Mouse (Mus musculus): ENCODE measurements around the gene Gars. TPM values are rescaled to one million over a fixed set of nuclear protein-coding genes. Genes with fewer than 3 reads are reported as not detected.
A peak's percentile ranks its signal among the peaks of the same experiment; 100 is the strongest.

Gene Gars
- polyA plus RNA-seq, 1 experiment = 96.8 TPM

DNA sequence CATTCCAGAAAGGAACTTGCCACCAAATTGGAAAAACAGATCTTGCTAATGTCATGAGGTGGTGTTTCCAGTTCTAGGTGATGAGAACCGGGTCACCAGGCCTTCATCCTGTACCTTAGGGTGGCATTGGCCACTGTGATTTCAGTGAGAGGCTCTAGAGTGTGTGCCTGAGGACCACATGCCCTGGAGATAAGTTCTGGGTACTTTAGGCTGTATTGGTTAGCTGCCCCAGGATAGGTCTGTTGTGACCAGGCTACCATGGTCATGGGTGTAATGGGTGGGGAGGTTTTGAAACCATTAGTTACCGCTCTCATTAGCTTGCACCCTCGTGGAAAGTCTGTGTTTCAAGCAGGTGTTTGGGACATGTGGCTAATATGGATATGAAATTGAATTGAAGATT, 43.6 kb downstream of the Gars start:
- peaks cover under 1% of the 10 kb centered on the region; the same call in 1 of the 2 replicates for H3K4me1 ChIP-seq (ENCODE audit: control insufficient read depth, insufficient read depth, low read length)
- TF ChIP-seq POLR2A (IDR thresholded peaks at IDR 0.05; ENCODE audit: extremely low read depth, insufficient read depth, low read length) = no peak
- no peak for TF ChIP-seq CTCF (IDR thresholded peaks at IDR 0.05; ENCODE audit: extremely low read depth, insufficient read depth, low read length)
- H3K27ac ChIP-seq (ENCODE audit: insufficient read depth, low read length) = no peak overlapping the region
- no peak overlapping the region for H3K4me3 ChIP-seq (ENCODE audit: insufficient read depth, low read length)

DNA sequence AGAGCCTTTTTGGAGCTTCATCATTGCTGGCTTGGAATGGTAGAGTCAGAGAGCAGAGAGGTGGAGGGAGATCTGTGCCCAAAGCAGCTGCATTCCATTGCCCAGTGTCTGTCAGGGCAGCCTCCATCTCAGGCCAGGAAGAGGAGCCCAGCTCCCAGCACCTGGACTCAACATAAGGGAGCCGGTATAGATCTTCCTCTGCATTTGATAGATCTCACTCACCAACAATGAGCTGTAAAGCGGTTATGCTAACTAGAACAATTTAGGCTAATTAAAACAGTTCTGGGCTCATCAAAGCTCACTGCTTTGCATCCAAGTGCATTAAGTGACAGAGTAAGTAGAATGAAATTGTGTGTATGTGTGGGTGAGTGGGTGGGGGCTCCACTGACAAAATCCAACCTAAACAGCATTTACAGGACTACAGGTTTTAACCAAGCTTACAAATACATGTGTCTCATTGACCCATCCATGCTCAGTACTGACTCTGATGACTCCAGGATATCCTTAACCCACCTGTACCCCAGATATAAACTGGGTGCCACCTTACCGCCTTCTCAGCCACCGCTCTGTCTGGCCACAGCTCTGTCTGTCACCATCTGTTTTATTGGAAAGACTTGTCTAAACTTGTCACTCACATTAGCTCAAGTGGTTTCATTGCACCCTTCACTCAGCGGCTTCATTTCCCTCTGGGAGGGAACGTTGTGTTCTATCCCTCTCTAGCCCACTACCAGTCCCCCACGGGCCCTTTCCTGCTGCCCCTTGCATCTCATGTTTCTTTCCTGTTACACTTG, 44.6 kb downstream of the Gars start:
- TF ChIP-seq CTCF (IDR thresholded peaks at IDR 0.05; ENCODE audit: extremely low read depth, insufficient read depth, low read length) = no peak
- TF ChIP-seq POLR2A (IDR thresholded peaks at IDR 0.05; ENCODE audit: extremely low read depth, insufficient read depth, low read length) = no peak
- Histone ChIP-seq H3K27ac (ENCODE audit: insufficient read depth, low read length) (no peak overlapping the region), H3K4me1 (ENCODE audit: control insufficient read depth, insufficient read depth, low read length) (no peaks in the 10 kb centered on the region; the same call in 1 of the 2 replicates), H3K4me3 (ENCODE audit: insufficient read depth, low read length) (no peak overlapping the region)

DNA sequence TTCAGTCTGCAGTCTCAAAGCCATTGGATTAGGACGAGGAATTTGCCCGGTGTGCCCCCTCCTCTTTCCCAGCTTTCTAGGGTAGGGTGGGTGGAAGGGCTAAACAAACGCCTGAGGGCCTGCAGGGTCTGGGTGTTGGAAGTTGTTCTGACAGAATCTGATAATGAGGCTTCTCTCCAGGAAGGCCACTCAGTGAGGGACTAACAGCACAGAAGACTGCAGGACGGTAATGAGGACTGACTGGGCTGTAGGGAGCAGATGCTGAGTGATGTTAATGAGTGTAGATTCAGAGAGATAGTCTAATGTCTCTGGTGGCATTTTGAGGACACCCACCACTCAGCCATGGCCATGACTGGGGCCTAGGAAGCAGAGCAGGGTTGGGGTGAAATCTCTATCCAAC, 49.5 kb downstream of the Gars start:
- no peaks in the 10 kb centered on the region; the same call in 1 of the 2 replicates for H3K4me1 ChIP-seq (ENCODE audit: control insufficient read depth, insufficient read depth, low read length)
- H3K27ac ChIP-seq (ENCODE audit: insufficient read depth, low read length) = no peak overlapping the region
- H3K4me3 ChIP-seq (ENCODE audit: insufficient read depth, low read length) = no peak overlapping the region
- no peak for TF ChIP-seq POLR2A (IDR thresholded peaks at IDR 0.05; ENCODE audit: extremely low read depth, insufficient read depth, low read length)

DNA sequence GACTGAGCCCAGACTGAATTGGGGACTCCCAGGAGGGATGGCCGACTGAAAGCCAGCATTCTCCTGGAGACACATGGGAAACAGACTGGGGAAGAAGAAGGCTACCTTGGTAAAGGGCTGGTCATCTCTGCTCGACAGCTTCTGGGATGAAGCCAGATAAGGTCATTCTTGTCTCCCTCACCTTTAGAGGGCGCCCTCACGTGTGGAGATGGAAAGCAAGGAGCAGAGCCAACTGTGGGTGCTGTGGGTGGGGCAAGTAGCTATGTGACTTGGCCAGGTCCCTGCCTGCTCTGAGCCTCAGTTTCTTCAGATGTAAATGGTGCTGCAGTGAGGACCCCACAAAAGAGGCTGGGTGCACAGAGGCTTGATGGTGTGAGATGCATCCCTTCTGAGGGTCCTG, 52.8 kb downstream of the Gars start:
- H3K4me3 ChIP-seq (ENCODE audit: insufficient read depth, low read length) = no peak overlapping the region
- no peak overlapping the region for H3K27ac ChIP-seq (ENCODE audit: insufficient read depth, low read length)
- TF ChIP-seq POLR2A (IDR thresholded peaks at IDR 0.05; ENCODE audit: extremely low read depth, insufficient read depth, low read length) (no peak), CTCF (IDR thresholded peaks at IDR 0.05; ENCODE audit: extremely low read depth, insufficient read depth, low read length) (0 out of 2 replicates have a peak, but pooled peaks have one; percentile 3)
- no peaks in the 10 kb centered on the region for H3K4me1 ChIP-seq (ENCODE audit: control insufficient read depth, insufficient read depth, low read length)

DNA sequence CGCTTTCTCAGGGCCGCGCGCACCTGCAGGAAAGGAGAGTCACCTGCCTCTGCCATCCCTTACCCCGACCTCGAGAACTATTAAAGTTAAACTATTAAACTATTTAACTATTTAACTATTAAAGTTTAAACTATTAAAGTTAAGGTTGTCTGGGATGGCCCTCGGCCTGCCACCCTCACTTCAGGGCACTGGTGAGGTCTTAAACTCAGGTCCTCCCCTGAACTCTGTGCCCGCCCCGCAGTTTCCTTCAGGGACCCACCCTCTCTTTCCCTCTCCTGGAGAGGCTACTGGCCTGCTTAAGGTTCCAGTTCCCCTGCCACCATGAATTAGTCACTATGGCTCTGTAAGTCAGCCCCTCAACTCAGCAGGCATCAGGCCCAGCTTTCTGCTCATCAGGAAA, 53.6 kb downstream of the Gars start:
- no peaks in the 10 kb centered on the region for H3K4me1 ChIP-seq (ENCODE audit: control insufficient read depth, insufficient read depth, low read length)
- H3K4me3 ChIP-seq (ENCODE audit: insufficient read depth, low read length) = no peak overlapping the region
- no peak for TF ChIP-seq CTCF (IDR thresholded peaks at IDR 0.05; ENCODE audit: extremely low read depth, insufficient read depth, low read length)
- TF ChIP-seq POLR2A (IDR thresholded peaks at IDR 0.05; ENCODE audit: extremely low read depth, insufficient read depth, low read length) = no peak

DNA sequence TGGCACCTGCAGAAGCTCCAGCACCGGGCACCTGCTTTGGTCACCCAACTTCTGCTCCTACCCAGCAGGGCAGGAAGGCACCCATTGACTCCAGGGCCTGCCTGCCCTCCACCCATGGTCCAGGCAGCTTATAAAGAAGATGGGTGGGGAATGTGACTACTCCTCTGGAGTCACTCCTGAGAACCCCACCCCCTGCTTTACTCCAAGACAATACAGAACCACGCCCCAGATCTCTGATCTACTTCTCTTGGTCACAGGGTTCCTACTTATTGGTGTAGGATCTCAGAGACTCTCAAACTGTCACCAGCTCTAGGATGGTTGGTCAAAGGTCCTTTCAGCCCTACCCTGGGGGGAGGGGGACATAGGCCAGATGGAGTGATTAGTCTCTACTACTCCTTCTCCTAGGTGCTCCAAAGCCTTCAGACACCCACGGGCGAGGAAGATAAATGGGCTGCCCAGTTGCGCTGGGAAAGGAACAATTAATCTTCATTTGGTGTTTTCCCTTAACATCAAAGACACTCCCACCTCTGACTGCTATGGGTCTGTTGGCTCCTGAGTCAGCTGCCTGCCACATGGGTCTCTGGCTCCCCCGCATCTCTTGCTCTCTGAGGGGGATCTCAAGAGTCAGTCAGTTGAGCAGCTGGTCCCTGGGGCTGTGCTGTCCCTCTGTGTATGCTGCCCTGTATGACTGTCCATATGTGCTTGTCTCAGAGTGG, 55.8 kb downstream of the Gars start:
- no peak overlapping the region for H3K4me3 ChIP-seq (ENCODE audit: insufficient read depth, low read length)
- no peak overlapping the region for H3K27ac ChIP-seq (ENCODE audit: insufficient read depth, low read length)
- peaks cover 2% of the 10 kb centered on the region for H3K4me1 ChIP-seq (ENCODE audit: control insufficient read depth, insufficient read depth, low read length)
- TF ChIP-seq CTCF (IDR thresholded peaks at IDR 0.05; ENCODE audit: extremely low read depth, insufficient read depth, low read length) (no peak), POLR2A (IDR thresholded peaks at IDR 0.05; ENCODE audit: extremely low read depth, insufficient read depth, low read length) (no peak)

More for the DNA sequence above, 53.6 kb downstream of the Gars start:
- no peak overlapping the region for H3K27ac ChIP-seq (ENCODE audit: insufficient read depth, low read length)

DNA sequence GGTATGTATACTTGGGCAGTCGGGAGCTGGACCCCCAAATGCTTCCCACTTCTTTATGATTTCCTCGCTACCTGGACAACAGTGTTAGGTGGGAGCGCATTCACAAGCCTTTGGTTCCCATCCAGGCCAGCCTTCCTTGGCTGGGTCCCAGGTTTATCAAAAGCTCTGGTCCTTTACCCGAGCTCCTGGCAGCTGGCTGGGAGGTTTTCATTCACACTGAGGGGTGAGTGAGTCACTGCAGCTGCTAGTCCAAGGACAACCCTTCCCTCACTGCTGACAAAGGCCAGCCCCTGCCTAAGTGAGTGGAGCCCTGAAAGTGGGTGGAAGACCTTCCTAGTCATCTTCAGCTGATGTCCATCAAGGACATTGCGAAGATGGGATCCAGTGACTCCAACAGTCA, 60.2 kb downstream of the Gars start:
- TF ChIP-seq CTCF (IDR thresholded peaks at IDR 0.05; ENCODE audit: extremely low read depth, insufficient read depth, low read length) (no peak), POLR2A (IDR thresholded peaks at IDR 0.05; ENCODE audit: extremely low read depth, insufficient read depth, low read length) (no peak)
- Histone ChIP-seq H3K4me1 (ENCODE audit: control insufficient read depth, insufficient read depth, low read length) (peaks cover 5% of the 10 kb centered on the region), H3K27ac (ENCODE audit: insufficient read depth, low read length) (no peak overlapping the region), H3K4me3 (ENCODE audit: insufficient read depth, low read length) (no peak overlapping the region)

DNA sequence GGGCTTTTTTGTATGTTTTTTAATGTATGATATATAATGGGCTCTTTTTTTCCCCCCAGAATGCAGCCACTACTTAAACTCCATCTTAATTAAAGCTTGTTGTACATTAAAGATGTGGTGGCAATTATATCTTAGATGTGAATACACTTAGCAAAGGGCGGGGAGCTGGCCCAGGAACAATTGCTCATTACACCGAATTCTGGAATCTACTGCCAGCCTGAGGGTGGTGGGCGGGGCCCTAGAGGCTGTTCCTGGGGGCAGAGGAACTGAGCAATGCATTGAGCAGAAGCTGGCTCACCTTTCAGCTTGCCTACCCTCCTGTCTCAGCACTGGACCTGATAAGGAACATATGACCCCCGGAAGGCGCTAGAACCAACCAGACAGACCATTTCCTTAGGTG, 60.8 kb downstream of the Gars start:
- TF ChIP-seq CTCF (IDR thresholded peaks at IDR 0.05; ENCODE audit: extremely low read depth, insufficient read depth, low read length) = no peak
- no peak for TF ChIP-seq POLR2A (IDR thresholded peaks at IDR 0.05; ENCODE audit: extremely low read depth, insufficient read depth, low read length)
- Histone ChIP-seq H3K4me1 (ENCODE audit: control insufficient read depth, insufficient read depth, low read length) (peaks cover 5% of the 10 kb centered on the region), H3K27ac (ENCODE audit: insufficient read depth, low read length) (no peak overlapping the region), H3K4me3 (ENCODE audit: insufficient read depth, low read length) (no peak overlapping the region)

DNA sequence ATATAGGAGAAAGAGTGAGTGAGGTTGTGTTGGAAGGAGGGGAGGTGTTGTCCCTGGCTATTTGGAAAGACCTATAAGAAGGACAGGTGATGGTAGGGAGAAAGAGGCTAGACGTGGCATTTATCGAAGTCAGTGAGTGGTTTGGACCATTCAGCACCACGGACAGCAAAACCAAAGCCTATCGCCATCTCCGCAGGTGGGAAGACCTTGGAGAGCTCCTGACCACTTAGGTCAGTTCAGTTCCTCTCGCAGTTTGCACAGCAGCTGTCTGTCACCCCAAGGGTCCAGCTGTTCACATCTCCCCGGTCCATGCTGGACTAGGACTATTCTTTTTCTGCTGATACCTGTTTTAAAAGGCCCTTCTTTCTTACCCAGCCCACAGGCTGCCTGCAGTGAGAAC, 70.6 kb downstream of the Gars start:
- no peak overlapping the region for H3K4me3 ChIP-seq (ENCODE audit: insufficient read depth, low read length)
- H3K4me1 ChIP-seq (ENCODE audit: control insufficient read depth, insufficient read depth, low read length) = no peaks in the 10 kb centered on the region
- H3K27ac ChIP-seq (ENCODE audit: insufficient read depth, low read length) = no peak overlapping the region
- TF ChIP-seq POLR2A (IDR thresholded peaks at IDR 0.05; ENCODE audit: extremely low read depth, insufficient read depth, low read length) = no peak
- no peak for TF ChIP-seq CTCF (IDR thresholded peaks at IDR 0.05; ENCODE audit: extremely low read depth, insufficient read depth, low read length)

Data from cortical plate, adult 2 months (tissue).